Mouse (Mus musculus) limb, embryonic 13.5 days (tissue): ENCODE measurements at regions not wholly inside any gene's neighbourhood (a gene's known extent, or its start where the extent isn't known, plus 50 kb on each side); places are given as distances from the start of the nearest gene placed in this dataset.
"Not testable (repeated sequence)": the region's sequence is repeated elsewhere in the genome, so short reads cannot be mapped to it uniquely, and the experiment has no call there.

ENCODE experiments used
- ATAC-seq: fragments of 200-750 bp; cut with Nextera tagmentation; 2 replicates; pipeline ENCODE4 v1.8.0; 2017; ENCODE audit warnings: low read depth, moderate number of reproducible peaks, moderate TSS enrichment; ENCODE audit not compliant: low FRiP score
- H3K27ac ChIP-seq: fragments of 300-500 bp; sonication (generic); 2 replicates; pipeline ENCODE4 v1.5.1; 2015; ENCODE audit warnings: inconsistent platforms, mild to moderate bottlenecking, moderate library complexity
- H3K27me3 ChIP-seq: fragments of 300-500 bp; sonication (generic); 2 replicates; pipeline ENCODE4 v1.6.1; 2015; ENCODE audit warnings: mild to moderate bottlenecking, inconsistent platforms
- H3K36me3 ChIP-seq: fragments of 300-500 bp; sonication (generic); 2 replicates; pipeline ENCODE4 v1.6.1; 2015; ENCODE audit warnings: inconsistent platforms, mild to moderate bottlenecking, moderate library complexity
- H3K4me1 ChIP-seq: fragments of 300-500 bp; sonication (generic); 2 replicates; pipeline ENCODE4 v1.6.1; 2015; ENCODE audit warnings: inconsistent platforms
- H3K4me2 ChIP-seq: fragments of 300-500 bp; sonication (generic); replicated peaks from 2 replicates; pipeline ENCODE4 v1.6.1; 2015; ENCODE audit warnings: inconsistent platforms, mild to moderate bottlenecking, moderate library complexity
- H3K4me3 ChIP-seq: fragments of 300-500 bp; sonication (generic); 2 replicates; pipeline ENCODE4 v1.5.1; 2015; ENCODE audit warnings: moderate library complexity, mild to moderate bottlenecking, inconsistent platforms
- H3K9ac ChIP-seq: fragments of 300-500 bp; sonication (generic); 2 replicates; pipeline ENCODE4 v1.6.1; 2015; ENCODE audit warnings: mild to moderate bottlenecking, inconsistent platforms
- H3K9me3 ChIP-seq: fragments of 300-500 bp; sonication (generic); 2 replicates; pipeline ENCODE4 v1.6.1; 2016; ENCODE audit warnings: inconsistent platforms
- WGBS: fragments of 180-500 bp; shearing (Covaris S2); methylation state at CpG from one replicate; pipeline ENCODE4 v1.1.7; 2015; 5-methylcytosine and 5-hydroxymethylcytosine counted together

- H3K9me3 ChIP-seq, H3K4me3 ChIP-seq, H3K27me3 ChIP-seq, ATAC-seq, H3K9ac ChIP-seq, H3K36me3 ChIP-seq, H3K27ac ChIP-seq, H3K4me1 ChIP-seq, H3K4me2 ChIP-seq: not testable (repeated sequence)
- 94% methylated on average over 1 of the region's 1 CpGs for WGBS
Measured at GRCm38 (mm10) chr5:101336361-101336760, 328.4 kb downstream of the Nkx6-1 start.

DNA sequence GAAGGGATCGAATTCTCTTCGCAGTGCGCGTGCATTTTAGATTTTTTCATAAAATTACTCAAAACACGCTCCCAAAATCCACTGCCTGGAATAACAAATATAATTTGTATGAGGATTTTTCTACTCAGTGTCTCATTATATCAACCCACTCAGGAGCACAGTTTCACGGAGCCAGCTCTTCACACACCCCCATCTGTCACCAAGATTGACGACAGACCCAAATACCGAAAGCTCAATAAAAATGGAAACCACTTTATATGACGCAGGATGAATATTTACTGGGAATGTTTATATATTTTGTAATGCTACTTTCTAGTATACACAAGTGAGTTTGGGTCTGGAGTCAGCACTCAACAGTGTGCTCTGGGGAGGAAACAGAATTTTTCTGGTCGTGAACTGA is 333.0 kb downstream of the Nkx6-1 start:
- H3K9me3 ChIP-seq, result no peaks in the 10 kb centered on the region
- WGBS, result 69% methylated on average over 10 of the region's 10 CpGs
- ATAC-seq, result no peak

DNA sequence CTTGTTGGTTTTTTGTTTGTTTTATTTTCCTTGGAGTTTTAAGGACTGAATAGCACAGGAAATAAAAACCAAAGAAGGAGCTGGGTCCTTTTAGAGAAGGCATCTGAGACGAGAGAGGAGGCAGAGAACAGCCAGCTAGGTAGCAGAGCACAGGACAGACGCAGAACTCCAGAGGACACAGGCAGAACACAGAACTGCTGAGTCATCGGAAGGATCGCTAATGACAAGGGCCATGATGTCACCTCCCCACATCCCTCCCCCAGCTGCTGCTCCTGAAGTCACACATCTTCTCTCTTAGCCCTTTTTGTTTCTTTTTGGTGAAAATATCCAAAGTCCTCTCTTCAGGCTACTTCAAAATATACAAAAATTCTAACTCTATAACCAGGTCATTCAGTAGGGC is 338.7 kb downstream of the Nkx6-1 start:
- Histone ChIP-seq H3K27ac (no peak overlapping the region), H3K4me3 (no peak overlapping the region), H3K4me1 (peaks cover 8% of the 10 kb centered on the region), H3K27me3 (peaks cover 26% of the 10 kb centered on the region), H3K9ac (no peak overlapping the region), H3K36me3 (no peaks in the 10 kb centered on the region), H3K9me3 (no peaks in the 10 kb centered on the region), H3K4me2 (no peak overlapping the region)
- ATAC-seq, result no peak
- WGBS, result 52% methylated on average over 4 of the region's 4 CpGs

More for the DNA sequence above, 333.0 kb downstream of the Nkx6-1 start:
- Histone ChIP-seq H3K27me3 (no peaks in the 10 kb centered on the region), H3K4me1 (no peaks in the 10 kb centered on the region), H3K27ac (no peak overlapping the region), H3K4me2 (no peak overlapping the region), H3K9ac (no peak overlapping the region), H3K36me3 (no peaks in the 10 kb centered on the region), H3K4me3 (no peak overlapping the region)

DNA sequence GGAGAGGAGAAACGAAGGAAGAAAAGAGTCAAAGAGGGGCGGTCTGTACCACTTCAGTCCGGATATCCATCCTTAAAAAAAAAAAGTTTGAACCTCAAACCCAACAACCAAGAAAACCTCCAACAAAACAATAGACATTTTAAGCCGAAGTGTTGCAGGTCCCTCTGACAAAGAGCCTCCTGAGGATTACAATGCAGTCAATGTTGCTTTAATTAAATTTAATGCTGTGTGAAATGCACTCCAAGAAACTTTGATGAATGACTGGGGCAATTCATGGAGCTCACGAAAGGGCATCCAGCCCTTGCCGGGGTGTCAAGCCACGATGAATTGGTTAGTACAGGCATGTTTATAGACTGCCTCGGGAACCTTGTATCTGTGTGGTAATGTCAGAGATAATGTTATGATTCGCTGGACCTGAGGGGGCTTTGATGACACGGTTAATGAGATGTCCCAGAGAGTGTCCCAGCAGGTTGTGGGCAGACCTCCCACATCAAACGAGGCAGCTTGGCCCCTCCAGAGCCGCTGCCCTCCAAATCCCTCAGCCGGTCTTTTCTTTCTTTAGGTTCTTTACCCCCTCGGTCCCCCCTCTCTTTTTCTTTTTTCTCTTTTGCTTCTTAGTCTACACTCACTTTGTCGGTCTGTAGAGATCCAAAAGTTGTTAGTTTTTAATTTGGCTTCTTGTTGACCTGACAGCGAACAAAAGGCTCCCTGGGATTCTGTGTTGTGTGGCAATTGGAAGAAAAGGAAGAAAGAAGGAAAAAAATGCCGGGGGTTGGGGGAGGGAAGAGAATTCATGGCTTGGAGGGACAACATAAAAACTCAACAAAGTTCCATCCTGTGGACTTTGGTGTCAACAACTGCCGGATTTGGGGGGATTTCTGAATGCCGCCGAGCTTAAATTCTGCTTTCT is 341.5 kb downstream of the Nkx6-1 start:
- H3K4me1 ChIP-seq, result peaks cover 8% of the 10 kb centered on the region
- H3K9me3 ChIP-seq, result no peaks in the 10 kb centered on the region
- H3K27ac ChIP-seq, result no peak overlapping the region
- peaks cover 26% of the 10 kb centered on the region for H3K27me3 ChIP-seq
- H3K36me3 ChIP-seq, result no peaks in the 10 kb centered on the region
- peak overlapping the region; percentile 3; the same call in 1 of the 2 replicates for H3K4me3 ChIP-seq
- H3K9ac ChIP-seq, result no peak overlapping the region
- 9% methylated on average over 20 of the region's 20 CpGs for WGBS
- ATAC-seq, result no peak
- peak overlapping the region; percentile 40 for H3K4me2 ChIP-seq

- Histone ChIP-seq H3K4me1 (peaks cover 20% of the 10 kb centered on the region), H3K27ac (no peak overlapping the region), H3K36me3 (no peaks in the 10 kb centered on the region), H3K4me3 (no peak overlapping the region), H3K9ac (no peak overlapping the region), H3K27me3 (peaks cover 3% of the 10 kb centered on the region; the same call in 1 of the 2 replicates), H3K4me2 (no peak overlapping the region), H3K9me3 (no peaks in the 10 kb centered on the region)
- ATAC-seq, result no peak
- 80% methylated on average over 6 of the region's 6 CpGs for WGBS
Measured at GRCm38 (mm10) chr5:101299986-101300385, 364.8 kb downstream of the Nkx6-1 start.

DNA sequence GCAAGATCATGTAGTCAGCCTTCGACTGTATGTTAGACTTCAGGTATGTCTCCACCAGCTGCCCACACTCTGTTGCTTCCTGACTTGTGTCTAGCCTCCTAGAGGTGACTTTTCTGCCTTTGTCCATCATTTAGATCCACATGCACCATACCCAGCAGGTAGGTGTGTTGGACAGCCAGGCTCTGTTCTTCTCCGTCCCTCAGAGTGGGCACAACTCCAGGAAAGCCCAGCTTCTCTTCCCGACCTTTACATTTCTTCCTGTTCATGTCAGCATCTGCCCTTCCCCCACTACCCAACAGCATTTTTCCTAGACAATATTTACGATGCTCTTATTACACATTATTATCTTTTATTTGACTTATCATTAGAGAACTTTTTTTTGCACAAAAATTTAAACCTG is 366.4 kb downstream of the Nkx6-1 start:
- H3K9ac ChIP-seq, result no peak overlapping the region
- no peak overlapping the region for H3K4me3 ChIP-seq
- H3K9me3 ChIP-seq, result no peaks in the 10 kb centered on the region
- H3K36me3 ChIP-seq, result no peaks in the 10 kb centered on the region
- 69% methylated on average over 4 of the region's 4 CpGs for WGBS
- no peak for ATAC-seq
- no peak overlapping the region for H3K27ac ChIP-seq
- H3K27me3 ChIP-seq, result peaks cover 3% of the 10 kb centered on the region; the same call in 1 of the 2 replicates
- H3K4me2 ChIP-seq, result no peak overlapping the region
- peaks cover 20% of the 10 kb centered on the region for H3K4me1 ChIP-seq

DNA sequence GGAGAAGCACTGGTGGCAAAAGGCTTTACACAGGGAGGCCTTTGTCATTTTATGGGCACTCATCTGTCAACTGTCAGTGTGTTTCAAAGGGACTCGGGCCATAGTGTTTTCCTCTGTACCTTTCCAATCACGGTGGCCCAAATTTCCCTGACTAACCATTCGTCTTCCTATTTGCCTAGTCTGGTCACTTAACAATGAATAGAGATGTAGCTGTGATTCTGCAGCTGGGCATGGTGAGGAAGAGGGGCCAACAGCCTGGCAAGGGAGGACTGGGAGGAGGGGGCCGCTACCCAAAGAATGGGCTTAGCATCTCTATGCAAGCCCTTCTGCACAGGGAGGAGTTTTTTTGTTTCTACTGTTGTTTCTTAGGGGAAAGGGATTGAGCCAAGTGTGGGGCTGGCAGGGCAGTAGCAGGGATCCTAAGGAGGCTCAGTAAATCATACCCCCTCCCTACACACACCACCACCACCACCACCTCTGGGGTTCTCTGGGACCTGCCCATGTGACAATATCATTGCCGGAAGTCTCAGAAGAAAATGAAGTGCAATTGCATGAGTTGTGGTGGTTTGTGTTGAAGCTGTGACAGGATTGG is 367.2 kb downstream of the Nkx6-1 start:
- no peak for ATAC-seq
- WGBS, result 45% methylated on average over 5 of the region's 5 CpGs
- no peak overlapping the region for H3K4me2 ChIP-seq

GRCm38 (mm10) chr5:101295941-101296340 is 368.9 kb downstream of the Nkx6-1 start:
- no peaks in the 10 kb centered on the region for H3K9me3 ChIP-seq
- no peak overlapping the region for H3K4me2 ChIP-seq
- WGBS, result 63% methylated on average over 7 of the region's 7 CpGs
- ATAC-seq, result no peak; the same call in 1 of the 2 replicates
- no peaks in the 10 kb centered on the region for H3K36me3 ChIP-seq
- H3K27me3 ChIP-seq, result peaks cover 3% of the 10 kb centered on the region; the same call in 1 of the 2 replicates
- no peak overlapping the region for H3K9ac ChIP-seq
- H3K4me1 ChIP-seq, result peaks cover 13% of the 10 kb centered on the region; the same call in 1 of the 2 replicates
- no peak overlapping the region for H3K4me3 ChIP-seq
- H3K27ac ChIP-seq, result no peak overlapping the region

More for the DNA sequence above, 367.2 kb downstream of the Nkx6-1 start:
- H3K36me3 ChIP-seq, result no peaks in the 10 kb centered on the region
- H3K4me1 ChIP-seq, result peaks cover 13% of the 10 kb centered on the region
- peaks cover 3% of the 10 kb centered on the region; the same call in 1 of the 2 replicates for H3K27me3 ChIP-seq
- no peak overlapping the region for H3K9ac ChIP-seq
- no peak overlapping the region for H3K4me3 ChIP-seq
- no peak overlapping the region for H3K27ac ChIP-seq
- H3K9me3 ChIP-seq, result no peaks in the 10 kb centered on the region

DNA sequence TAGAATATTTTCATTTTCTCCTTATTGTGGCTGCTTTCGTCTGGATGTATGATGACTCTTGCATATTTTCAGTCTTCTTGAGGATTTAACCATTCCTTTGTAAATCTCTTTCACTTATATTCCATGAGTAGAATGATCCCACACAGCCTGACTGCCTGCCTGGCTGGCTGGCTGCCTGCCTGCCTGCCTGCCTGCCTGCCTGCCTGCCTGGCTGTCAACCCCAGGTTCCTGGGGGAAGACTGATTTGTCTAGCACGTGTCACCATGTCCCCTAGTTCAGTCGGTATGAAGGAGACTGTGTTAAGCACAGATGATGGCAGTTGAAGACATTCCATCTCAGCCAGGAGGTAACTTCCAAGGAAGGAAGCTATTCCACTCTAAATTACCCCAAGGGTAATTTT is 370.8 kb downstream of the Nkx6-1 start:
- Histone ChIP-seq H3K27me3 (peaks cover 3% of the 10 kb centered on the region; the same call in 1 of the 2 replicates), H3K36me3 (no peaks in the 10 kb centered on the region), H3K9me3 (no peaks in the 10 kb centered on the region), H3K4me1 (peaks cover 10% of the 10 kb centered on the region; the same call in 1 of the 2 replicates), H3K9ac (no peak overlapping the region), H3K4me3 (no peak overlapping the region), H3K27ac (no peak overlapping the region), H3K4me2 (no peak overlapping the region)
- 52% methylated on average over 3 of the region's 3 CpGs for WGBS
- ATAC-seq, result no peak

DNA sequence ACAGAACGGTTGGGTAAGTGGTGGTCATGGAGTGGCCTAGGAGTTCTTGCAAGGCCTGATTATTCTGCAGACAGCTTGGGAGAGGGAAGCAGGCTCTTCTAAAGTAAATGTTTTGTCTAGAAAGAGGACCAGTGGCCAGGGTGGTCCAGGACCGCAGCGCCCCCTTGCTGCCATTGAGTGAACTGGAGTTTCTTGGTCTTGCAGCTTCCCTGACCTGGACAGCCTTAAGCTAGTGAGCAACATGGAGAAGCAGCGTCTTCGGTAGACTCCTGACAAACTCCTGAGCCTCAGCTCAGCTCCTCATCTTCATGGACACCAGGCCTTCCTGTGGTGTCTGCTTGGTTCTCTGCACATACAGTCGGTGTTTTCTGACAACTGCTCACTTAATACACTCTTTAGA is 376.4 kb downstream of the Nkx6-1 start:
- Histone ChIP-seq H3K9ac (no peak overlapping the region), H3K4me3 (no peak overlapping the region), H3K9me3 (no peaks in the 10 kb centered on the region), H3K4me2 (no peak overlapping the region), H3K27me3 (no peaks in the 10 kb centered on the region), H3K4me1 (no peaks in the 10 kb centered on the region; the same call in 1 of the 2 replicates), H3K27ac (no peak overlapping the region), H3K36me3 (no peaks in the 10 kb centered on the region)
- WGBS, result 65% methylated on average over 6 of the region's 6 CpGs
- ATAC-seq, result no peak

GRCm38 (mm10) chr5:101285941-101286340 is 378.9 kb downstream of the Nkx6-1 start:
- ATAC-seq, result no peak
- WGBS, result 49% methylated on average over 7 of the region's 7 CpGs

DNA sequence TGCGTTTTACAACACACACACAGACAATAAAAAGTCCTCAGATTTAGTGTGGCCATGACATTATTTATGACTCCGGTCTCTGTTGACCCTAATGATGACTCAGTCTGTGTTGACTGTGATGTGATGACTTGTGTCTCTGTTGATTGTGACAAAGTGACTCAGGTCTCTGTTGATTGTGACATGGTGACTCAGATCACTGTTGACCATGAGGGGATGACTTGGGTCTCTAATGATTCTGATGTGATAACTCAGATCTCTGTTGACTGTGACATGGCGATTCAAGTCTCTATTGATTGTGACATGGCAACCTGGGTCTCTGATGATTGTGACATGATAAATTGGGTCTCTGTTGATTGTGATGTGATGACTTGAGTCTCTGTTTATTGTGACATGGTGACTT is 405.0 kb downstream of the Gpat3 start:
- H3K9me3 ChIP-seq, result no peaks in the 10 kb centered on the region
- no peak for ATAC-seq
- no peaks in the 10 kb centered on the region for H3K27me3 ChIP-seq
- 87% methylated on average over 3 of the region's 3 CpGs for WGBS
- H3K4me3 ChIP-seq, result no peak overlapping the region
- H3K9ac ChIP-seq, result no peak overlapping the region
- no peak overlapping the region for H3K27ac ChIP-seq
- no peaks in the 10 kb centered on the region for H3K36me3 ChIP-seq
- no peak overlapping the region for H3K4me2 ChIP-seq
- no peaks in the 10 kb centered on the region for H3K4me1 ChIP-seq

More at GRCm38 (mm10) chr5:101285941-101286340, 378.9 kb downstream of the Nkx6-1 start:
- Histone ChIP-seq H3K4me1 (no peaks in the 10 kb centered on the region; the same call in 1 of the 2 replicates), H3K27ac (no peak overlapping the region), H3K36me3 (no peaks in the 10 kb centered on the region), H3K4me3 (no peak overlapping the region), H3K27me3 (no peaks in the 10 kb centered on the region), H3K4me2 (no peak overlapping the region), H3K9me3 (no peaks in the 10 kb centered on the region), H3K9ac (no peak overlapping the region)
